9 mouse cellular contexts compared by ENCODE assay signal in genomic region chr2:122301081-122301920, GRCm38 (mm10). TPM values are rescaled to one million over a fixed set of nuclear protein-coding genes. Genes with fewer than 3 reads are reported as not detected.
DNase-seq lines count a peak whose midpoint lies in the region; ATAC-seq lines count a peak whose summit lies in the region.
"Had no signal": no experiment of that assay in that cellular context is flagged by ENCODE, and none has a peak within 500 bp of the region (broad histone marks: within the 10 kb centered on the region; RNA-seq: fewer than 3 reads in every experiment).

No protein-coding gene starts in this region.

- no peak for DNase-seq in heart, postnatal 25 days (ENCODE audit: low spot score)
- peak; percentile 54 for DNase-seq in T-cell, adult 2 months (ENCODE audit: low spot score)
- peak; percentile 37 for DNase-seq in embryo, embryonic 9.5 days (ENCODE audit: extremely low spot score)
- DNase-seq in natural killer cell, adult 2 months (ENCODE audit: low spot score in 2 of 2) = peak; percentile 24 to 31
- no peak for DNase-seq in adipocyte (ENCODE audit: low spot score)

- intact Hi-C loops in heart, postnatal 25 days (cut with DNase I) = loop anchor here (2.0 kb wide), 1 partner anchor 106 kb away; no protein-coding TSS in a partner anchor

- H3K4me2 ChIP-seq in heart, embryonic 13.5 days = peak overlapping the region; percentile 79
- peak overlapping the region; percentile 77 for H3K4me2 ChIP-seq in hindbrain, embryonic 12.5 days (replicated peaks)
- H3K4me2 ChIP-seq in limb, embryonic 15.5 days = peak overlapping the region; percentile 76

- H3K4me1 ChIP-seq in heart, embryonic 13.5 days = peaks cover 53% of the 10 kb centered on the region
- peaks cover 37% of the 10 kb centered on the region for H3K4me1 ChIP-seq in hindbrain, embryonic 12.5 days
- H3K4me1 ChIP-seq in limb, embryonic 15.5 days = peaks cover 36% of the 10 kb centered on the region

- 2% methylated on average over 48 of the region's 48 CpGs for WGBS in heart, embryonic 13.5 days
- WGBS in hindbrain, embryonic 12.5 days = under 1% methylated on average over 48 of the region's 48 CpGs
- 1% methylated on average over 48 of the region's 48 CpGs for WGBS in limb, embryonic 15.5 days

- H3K27ac ChIP-seq in heart, embryonic 13.5 days (replicated peaks) = no peak overlapping the region
- no peak overlapping the region for H3K27ac ChIP-seq in hindbrain, embryonic 12.5 days
- no peak overlapping the region for H3K27ac ChIP-seq in limb, embryonic 15.5 days

- H3K4me3 ChIP-seq in heart, embryonic 13.5 days = peak overlapping the region; percentile 49
- peak overlapping the region; percentile 42 for H3K4me3 ChIP-seq in hindbrain, embryonic 12.5 days
- H3K4me3 ChIP-seq in limb, embryonic 15.5 days = peak overlapping the region; percentile 37

- peaks cover 99% of the 10 kb centered on the region for H3K27me3 ChIP-seq in heart, embryonic 13.5 days (replicated peaks)
- peaks cover 96% of the 10 kb centered on the region for H3K27me3 ChIP-seq in hindbrain, embryonic 12.5 days
- H3K27me3 ChIP-seq in limb, embryonic 15.5 days = peaks cover 99% of the 10 kb centered on the region

- H3K9ac ChIP-seq in heart, embryonic 13.5 days = peak overlapping the region; percentile 71
- peak overlapping the region; percentile 53 for H3K9ac ChIP-seq in hindbrain, embryonic 12.5 days
- no peak overlapping the region for H3K9ac ChIP-seq in limb, embryonic 15.5 days

- no peaks in the 10 kb centered on the region for H3K36me3 ChIP-seq in heart, embryonic 13.5 days
- no peaks in the 10 kb centered on the region for H3K36me3 ChIP-seq in hindbrain, embryonic 12.5 days
- H3K36me3 ChIP-seq in limb, embryonic 15.5 days = no peaks in the 10 kb centered on the region
- H3K36me3 ChIP-seq: G1E had no signal

- no peak for ATAC-seq in heart, embryonic 13.5 days (ENCODE audit: extremely low read depth, insufficient number of reproducible peaks, low FRiP score, low TSS enrichment)
- ATAC-seq in hindbrain, embryonic 12.5 days (ENCODE audit: low FRiP score) = peak; percentile 50
- no peak for ATAC-seq in limb, embryonic 15.5 days (ENCODE audit: insufficient number of reproducible peaks, low FRiP score, low TSS enrichment, low read depth)

- H3K9me3 ChIP-seq in heart, embryonic 13.5 days = no peaks in the 10 kb centered on the region
- H3K9me3 ChIP-seq in hindbrain, embryonic 12.5 days (replicated peaks) = no peaks in the 10 kb centered on the region
- H3K9me3 ChIP-seq in limb, embryonic 15.5 days = no peaks in the 10 kb centered on the region
- H3K9me3 ChIP-seq: G1E had no signal

RNA-seq across cellular contexts. Expression of gene Duoxa2, which starts 2.6 kb away (rescaled TPM):
- polyA plus RNA-seq in heart, embryonic 13.5 days (2015; fragmentation: Nextera tagmentation; extraction: Ambion mirVana) = not detected in 2 replicates
- total RNA-seq in heart, postnatal 25 days (2021) = under 1 TPM; 0.17 to 0.26 TPM
- not detected in 2 replicates for polyA plus RNA-seq in hindbrain, embryonic 12.5 days (2016; fragmentation: Nextera tagmentation; extraction: Ambion mirVana)
- polyA plus RNA-seq in limb, embryonic 15.5 days (2015; fragmentation: Nextera tagmentation; extraction: Ambion mirVana) = 0.12 and 0.28 TPM in 2 replicates
- polyA plus RNA-seq: G1E had no signal

RNA-seq across cellular contexts. Expression of gene Duox2, which starts 3.1 kb away (rescaled TPM):
- polyA plus RNA-seq in heart, embryonic 13.5 days (2015; fragmentation: Nextera tagmentation; extraction: Ambion mirVana) = 0.06 and 0.17 TPM in 2 replicates
- under 1 TPM; 0.44 to 0.45 TPM for total RNA-seq in heart, postnatal 25 days (2021)
- not detected in 2 replicates for polyA plus RNA-seq in hindbrain, embryonic 12.5 days (2016; fragmentation: Nextera tagmentation; extraction: Ambion mirVana)
- 0.05 and 0.13 TPM in 2 replicates for polyA plus RNA-seq in limb, embryonic 15.5 days (2015; fragmentation: Nextera tagmentation; extraction: Ambion mirVana)
- polyA plus RNA-seq: G1E had no signal

RNA-seq across cellular contexts. Expression of gene Duoxa1, which starts 12.2 kb away (rescaled TPM):
- 0.09 TPM in 1 of 2 replicates, not detected in the other for polyA plus RNA-seq in heart, embryonic 13.5 days (2015; fragmentation: Nextera tagmentation; extraction: Ambion mirVana)
- under 1 TPM; 0.28 to 0.29 TPM for total RNA-seq in heart, postnatal 25 days (2021)
- 0.32 TPM in 1 of 2 replicates, not detected in the other for polyA plus RNA-seq in hindbrain, embryonic 12.5 days (2016; fragmentation: Nextera tagmentation; extraction: Ambion mirVana)
- polyA plus RNA-seq in limb, embryonic 15.5 days (2015; fragmentation: Nextera tagmentation; extraction: Ambion mirVana) = 12.4 and 14.5 TPM in 2 replicates
- polyA plus RNA-seq: G1E had no signal

RNA-seq across cellular contexts. Expression of gene Duox1, which starts 14.2 kb away (rescaled TPM):
- 0.03 TPM in 1 of 2 replicates, not detected in the other for polyA plus RNA-seq in heart, embryonic 13.5 days (2015; fragmentation: Nextera tagmentation; extraction: Ambion mirVana)
- under 1 TPM; 0.20 to 0.23 TPM for total RNA-seq in heart, postnatal 25 days (2021)
- 0.08 and 0.10 TPM in 2 replicates for polyA plus RNA-seq in hindbrain, embryonic 12.5 days (2016; fragmentation: Nextera tagmentation; extraction: Ambion mirVana)
- 2.5 and 2.7 TPM in 2 replicates for polyA plus RNA-seq in limb, embryonic 15.5 days (2015; fragmentation: Nextera tagmentation; extraction: Ambion mirVana)
- total RNA-seq: G1E had no signal
- polyA plus RNA-seq: G1E had no signal

Comparison
In these comparisons a context has a peak if more than half of its experiments do, and no peak if none do; other contexts are left out.
1. DNase-seq: peak in T-cell, adult 2 months (single experiment), embryo, embryonic 9.5 days (single experiment) and natural killer cell, adult 2 months (2 of 2); none in heart, postnatal 25 days (single experiment) and adipocyte (single experiment).
2. RNA of gene Duoxa1, which starts 12.2 kb away (polyA plus RNA-seq): 12.4 to 14.5 TPM in limb, embryonic 15.5 days; 0.32 TPM in hindbrain, embryonic 12.5 days and 0.09 TPM in heart, embryonic 13.5 days; every median in the first group is over 10 times any median in the second.
3. Peak in every context shown above with its lines, with median percentiles within 50 percentile points of each other: H3K4me2 ChIP-seq and H3K4me3 ChIP-seq.